Mouse (Mus musculus) heart, embryonic 16.5 days (tissue): ENCODE measurements around the gene Abca2. TPM values are rescaled to one million over a fixed set of nuclear protein-coding genes. Genes with fewer than 3 reads are reported as not detected.
A peak's percentile ranks its signal among the peaks of the same experiment; 100 is the strongest.

Source experiments
- ATAC-seq: fragments of 200-750 bp; cut with Nextera tagmentation; replicated peaks from 2 replicates; pipeline ENCODE4 v1.8.0; 2017; ENCODE audit warnings: moderate number of reproducible peaks; ENCODE audit not compliant: insufficient read depth, low FRiP score; ENCODE audit errors: extremely low read depth
- H3K27ac ChIP-seq: fragments of 300-500 bp; sonication (generic); 2 replicates; pipeline ENCODE4 v1.5.1; 2014; ENCODE audit warnings: mild to moderate bottlenecking, low read length, control low read depth, moderate library complexity
- H3K27me3 ChIP-seq: fragments of 300-500 bp; sonication (generic); 2 replicates; pipeline ENCODE4 v1.6.1; 2014; ENCODE audit warnings: low read length, mixed read lengths; ENCODE audit not compliant: control insufficient read depth, insufficient read depth
- H3K36me3 ChIP-seq: fragments of 300-500 bp; sonication (generic); 2 replicates; pipeline ENCODE4 v1.6.1; 2014; ENCODE audit not compliant: control insufficient read depth, insufficient read depth
- H3K4me1 ChIP-seq: fragments of 300-500 bp; sonication (generic); 2 replicates; pipeline ENCODE4 v1.6.1; 2014; ENCODE audit warnings: low read length, mixed read lengths; ENCODE audit not compliant: control insufficient read depth, insufficient read depth
- H3K4me2 ChIP-seq: fragments of 300-500 bp; sonication (generic); 2 replicates; pipeline ENCODE4 v1.6.1; 2014; ENCODE audit warnings: low read depth, mild to moderate bottlenecking, control low read depth, low read length
- H3K4me3 ChIP-seq: fragments of 300-500 bp; sonication (generic); 2 replicates; pipeline ENCODE4 v1.5.1; 2014; ENCODE audit warnings: mild to moderate bottlenecking, control low read depth, low read length
- H3K9ac ChIP-seq: fragments of 300-500 bp; sonication (generic); 2 replicates; pipeline ENCODE4 v1.6.1; 2014; ENCODE audit warnings: low read length, control low read depth
- H3K9me3 ChIP-seq: fragments of 300-500 bp; sonication (generic); replicated peaks from 2 replicates; pipeline ENCODE4 v1.6.1; 2016; ENCODE audit warnings: low read length; ENCODE audit not compliant: control insufficient read depth
- WGBS: fragments of 180-500 bp; shearing (Covaris S2); extraction: QIAGEN DNeasy Blood & Tissue Kit; methylation state at CpG from one replicate; pipeline ENCODE4 v1.1.7; 2014; 5-methylcytosine and 5-hydroxymethylcytosine counted together
- polyA plus RNA-seq: library from polyadenylated mRNA; unstranded; fragments of >200 nt; fragmentation: Nextera tagmentation; extraction: Ambion mirVana; gene quantifications from 2 replicates; pipeline ENCODE4 v1.2.1, GENCODE M21; 2015

Gene Abca2
- polyA plus RNA-seq, 1 experiment from 2014 or later: 5.4 TPM

GRCm38 (mm10) chr2:25465256-25465655 is 36.8 kb downstream of the Abca2 start:
- Histone ChIP-seq H3K4me2 (peak overlapping the region; percentile 25), H3K27ac (peak overlapping the region; percentile 63), H3K9me3 (no peaks in the 10 kb centered on the region), H3K4me3 (no peak overlapping the region), H3K36me3 (no peaks in the 10 kb centered on the region), H3K27me3 (no peaks in the 10 kb centered on the region), H3K9ac (peak overlapping the region; percentile 31), H3K4me1 (peaks cover 34% of the 10 kb centered on the region)
- no peak for ATAC-seq
- 72% methylated on average over 2 of the region's 2 CpGs for WGBS

- Histone ChIP-seq H3K27me3 (no peaks in the 10 kb centered on the region), H3K9me3 (no peaks in the 10 kb centered on the region), H3K4me3 (no peak overlapping the region), H3K4me2 (peak overlapping the region; percentile 25), H3K27ac (peak overlapping the region; percentile 63), H3K9ac (peak overlapping the region; percentile 31), H3K36me3 (no peaks in the 10 kb centered on the region), H3K4me1 (peaks cover 37% of the 10 kb centered on the region)
- 45% methylated on average over 10 of the region's 10 CpGs for WGBS
- ATAC-seq: no peak
These were observed 37.5 kb downstream of the Abca2 start for GRCm38 (mm10) chr2:25465816-25466635.

- ATAC-seq: no peak
These were observed 39.3 kb downstream of the Abca2 start for GRCm38 (mm10) chr2:25467606-25468303.

GRCm38 (mm10) chr2:25468962-25469915 is 40.7 kb downstream of the Abca2 start:
- peak overlapping the region; percentile 51 for H3K4me2 ChIP-seq
- peaks cover 30% of the 10 kb centered on the region for H3K4me1 ChIP-seq
- 61% methylated on average over 10 of the region's 10 CpGs for WGBS
- H3K9me3 ChIP-seq: no peaks in the 10 kb centered on the region
- peak overlapping the region; percentile 98 for H3K27ac ChIP-seq
- H3K4me3 ChIP-seq: peak overlapping the region; percentile 29
- no peaks in the 10 kb centered on the region for H3K36me3 ChIP-seq
- H3K9ac ChIP-seq: peak overlapping the region; percentile 62
- H3K27me3 ChIP-seq: no peaks in the 10 kb centered on the region
- ATAC-seq: peak; percentile 94

More at GRCm38 (mm10) chr2:25467606-25468303, 39.3 kb downstream of the Abca2 start:
- Histone ChIP-seq H3K36me3 (no peaks in the 10 kb centered on the region), H3K4me1 (peaks cover 30% of the 10 kb centered on the region), H3K4me2 (peak overlapping the region; percentile 51), H3K9me3 (no peaks in the 10 kb centered on the region), H3K4me3 (0 out of 2 replicates have a peak overlapping the region, but pooled peaks have one; percentile 12), H3K27me3 (no peaks in the 10 kb centered on the region), H3K27ac (peak overlapping the region; percentile 79), H3K9ac (peak overlapping the region; percentile 62)
- WGBS: 59% methylated on average over 14 of the region's 14 CpGs

- ATAC-seq: no peak
- Histone ChIP-seq H3K4me3 (peak within 1 kb of the TSS; percentile 29), H3K4me2 (peak within 1 kb of the TSS; percentile 51), H3K27me3 (no peaks in the 10 kb centered on the region), H3K9me3 (no peaks in the 10 kb centered on the region), H3K36me3 (no peaks in the 10 kb centered on the region), H3K4me1 (peaks cover 30% of the 10 kb centered on the region), H3K9ac (peak within 1 kb of the TSS; percentile 62), H3K27ac (peak within 1 kb of the TSS; percentile 98)
- WGBS: 32% methylated on average over 6 of the region's 6 CpGs
These were observed 41.5 kb downstream of the Abca2 start, which contains the start of gene Ptgds for GRCm38 (mm10) chr2:25469969-25470368. Ptgds (minus strand) TSS chr2:25470046.

GRCm38 (mm10) chr2:25472550-25472949 is 44.0 kb downstream of the Abca2 start:
- 67% methylated on average over 2 of the region's 2 CpGs for WGBS
- Histone ChIP-seq H3K9me3 (no peaks in the 10 kb centered on the region), H3K27ac (no peak overlapping the region), H3K36me3 (no peaks in the 10 kb centered on the region), H3K27me3 (no peaks in the 10 kb centered on the region), H3K4me2 (no peak overlapping the region), H3K9ac (no peak overlapping the region), H3K4me3 (no peak overlapping the region), H3K4me1 (peaks cover 22% of the 10 kb centered on the region)
- no peak for ATAC-seq

- H3K27ac ChIP-seq: no peak overlapping the region
- H3K4me1 ChIP-seq: no peaks in the 10 kb centered on the region
- no peak overlapping the region for H3K9ac ChIP-seq
- no peak overlapping the region for H3K4me2 ChIP-seq
- H3K4me3 ChIP-seq: no peak overlapping the region
- no peaks in the 10 kb centered on the region for H3K27me3 ChIP-seq
- no peaks in the 10 kb centered on the region for H3K9me3 ChIP-seq
- H3K36me3 ChIP-seq: no peaks in the 10 kb centered on the region
- ATAC-seq: no peak
- WGBS: 79% methylated on average over 8 of the region's 8 CpGs
These were observed 49.0 kb downstream of the Abca2 start for GRCm38 (mm10) chr2:25477541-25477940.

GRCm38 (mm10) chr2:25477967-25478675 is 49.6 kb downstream of the Abca2 start:
- no peak for ATAC-seq
- 77% methylated on average over 3 of the region's 3 CpGs for WGBS
- Histone ChIP-seq H3K9me3 (no peaks in the 10 kb centered on the region), H3K36me3 (no peaks in the 10 kb centered on the region), H3K9ac (no peak overlapping the region), H3K4me3 (no peak overlapping the region), H3K27me3 (0 out of 2 replicates have a peak, but pooled peaks cover 2% of the 10 kb centered on the region), H3K27ac (no peak overlapping the region), H3K4me2 (no peak overlapping the region), H3K4me1 (no peaks in the 10 kb centered on the region)
